Mouse (Mus musculus) right cerebral cortex, adult 2 months (tissue): ENCODE data around the gene Nox1.
"Not testable (repeated sequence)": the region's sequence is repeated elsewhere in the genome, so short reads cannot be mapped to it uniquely, and the experiment has no call there.

ENCODE experiments used
- DNase-seq, 2 experiments: peaks; one replicate each; pipeline ENCODE4 v3.0.0; 2021 to 2022; ENCODE audit warnings: low spot score in 2 of 2

Nox1 gene

GRCm38 (mm10) chrX:134221856-134222255, at the start of gene Nox1:
TSS of gene Nox1 (minus strand) at chrX:134221956.
- no peak for DNase-seq

GRCm38 (mm10) chrX:134262129-134262528, 40.4 kb upstream of the Nox1 start:
- no peak for DNase-seq

GRCm38 (mm10) chrX:134261191-134261590, 39.4 kb upstream of the Nox1 start:
- DNase-seq, result no peak

GRCm38 (mm10) chrX:134248202-134248601, 26.4 kb upstream of the Nox1 start:
- no peak for DNase-seq

DNA sequence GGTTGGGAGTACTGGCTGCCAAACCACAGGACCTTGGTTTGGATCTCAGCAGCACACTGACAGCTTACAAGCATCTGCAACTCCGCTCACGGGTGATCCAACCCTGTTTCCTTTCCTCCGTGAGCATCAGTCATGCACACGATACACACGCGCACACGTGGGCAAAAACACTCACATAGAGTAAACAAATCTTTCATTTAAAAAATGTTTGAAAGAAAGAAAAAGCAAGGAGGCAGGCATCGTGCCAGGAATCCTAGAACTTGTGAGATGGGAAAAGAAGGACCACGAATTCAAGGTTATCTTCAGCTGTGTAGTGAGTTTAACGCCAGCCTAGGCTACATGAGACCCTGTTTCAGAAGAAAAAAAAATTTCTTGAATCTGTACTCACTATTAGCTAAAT, 24.2 kb upstream of the Nox1 start:
- no peak for DNase-seq

DNA sequence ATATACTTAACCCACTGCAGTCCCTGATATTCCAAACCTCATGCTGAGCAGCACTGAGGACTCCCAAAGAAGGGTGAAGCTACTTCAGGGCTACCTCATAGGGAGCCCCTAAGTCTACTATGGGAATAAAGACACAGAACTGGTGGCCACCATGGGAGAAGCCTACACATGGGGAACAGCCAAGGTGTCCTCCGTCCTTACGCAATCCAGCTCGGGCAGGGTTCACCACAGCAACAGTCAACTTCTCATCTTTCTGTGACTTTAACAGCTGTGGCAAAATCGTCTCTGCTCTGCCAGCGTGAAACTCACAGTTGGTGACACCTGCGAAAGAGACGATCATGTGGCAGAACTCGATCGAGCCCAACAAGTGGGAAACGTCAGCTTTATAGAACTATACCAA, 16.5 kb upstream of the Nox1 start:
- no peak for DNase-seq

DNA sequence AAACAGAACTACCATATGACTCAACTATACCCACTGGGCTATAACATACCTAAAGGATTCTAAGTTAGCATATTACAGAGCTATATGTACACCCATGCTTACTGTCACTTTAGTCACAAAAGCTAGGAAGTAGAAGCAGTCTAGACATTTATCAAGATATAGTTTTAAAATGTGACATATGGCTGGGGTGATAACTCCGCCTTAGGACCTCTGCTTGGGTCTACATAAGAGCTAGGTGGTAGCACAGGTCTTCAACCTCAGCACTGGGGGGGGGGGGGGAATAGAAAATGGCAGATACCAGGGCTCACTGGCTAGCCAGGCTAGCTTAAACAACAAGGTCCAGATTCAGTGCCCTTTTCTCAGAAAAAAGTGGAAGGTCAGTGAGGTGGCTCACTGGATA, 11.3 kb upstream of the Nox1 start:
- DNase-seq, result no peak

DNA sequence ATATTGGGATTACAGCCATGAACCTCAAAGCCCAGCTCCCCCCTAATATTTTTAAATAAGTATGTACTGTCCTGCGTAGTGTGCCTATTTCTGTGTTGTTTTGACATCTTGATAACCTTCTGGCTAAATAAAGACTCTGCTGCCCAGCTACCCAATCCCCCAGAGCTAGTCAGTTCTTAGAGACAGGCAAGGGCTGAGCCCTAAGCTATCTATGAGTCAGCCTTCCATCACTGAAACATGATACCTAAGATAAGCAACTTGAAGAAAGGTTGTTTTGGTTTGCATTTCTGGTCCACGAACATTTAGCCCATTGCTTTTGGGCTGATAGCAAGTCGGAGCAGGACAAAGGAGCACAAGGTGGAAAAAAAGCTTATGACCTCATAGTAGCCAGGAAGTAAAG, 1.1 kb downstream of the Nox1 start:
- no peak for DNase-seq

DNA sequence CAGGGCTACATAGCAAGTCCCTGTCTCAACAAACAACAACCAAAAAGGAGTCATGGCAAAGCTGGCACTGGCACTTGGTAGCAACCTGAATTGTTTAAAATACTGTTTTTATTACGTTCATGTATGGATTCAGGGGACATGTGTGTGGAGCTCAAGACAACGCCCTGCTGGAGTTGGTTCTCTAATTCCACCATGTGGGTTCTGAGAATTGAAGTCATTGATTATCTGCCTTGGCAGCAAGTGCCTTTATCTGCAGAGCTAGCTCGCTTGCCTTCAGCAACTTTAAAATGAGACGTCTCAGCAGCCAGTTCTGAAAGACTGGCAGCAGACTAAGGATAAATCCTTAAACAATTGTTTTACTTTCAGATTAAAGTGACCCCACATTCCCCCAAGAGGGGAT, 3.6 kb downstream of the Nox1 start:
- DNase-seq, result no peak

DNA sequence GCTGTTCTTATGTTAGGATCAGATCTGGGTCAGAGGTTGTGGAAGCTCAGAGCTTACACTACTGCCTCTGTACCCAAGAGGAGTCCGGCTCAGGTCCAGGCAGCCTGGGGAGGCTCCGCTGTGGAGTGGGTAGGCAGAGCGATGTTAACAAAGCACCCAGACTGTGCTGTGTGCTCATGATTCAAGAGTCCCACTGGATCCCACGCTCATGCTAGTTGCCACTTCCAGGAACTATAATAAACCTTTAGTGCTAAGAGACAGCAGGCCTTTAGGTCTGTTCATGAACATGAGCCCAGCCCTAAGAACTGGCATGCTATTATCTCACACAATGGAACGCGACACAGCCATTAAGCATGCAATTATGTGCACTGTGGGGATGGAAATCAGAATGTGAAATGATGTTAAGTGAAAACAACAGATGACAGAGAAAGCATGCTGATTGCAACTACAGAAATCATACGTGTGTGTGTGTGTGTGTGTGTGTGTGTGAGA, 10.6 kb downstream of the Nox1 start:
- DNase-seq, result peak in 1 of 2 experiments; percentile 8

- DNase-seq, result no peak
Observed at GRCm38 (mm10) chrX:134208491-134208890, 13.3 kb downstream of the Nox1 start.

- not testable (repeated sequence) for DNase-seq
Observed at GRCm38 (mm10) chrX:134187201-134187600, 34.6 kb downstream of the Nox1 start, which contains the start of gene Arl13a. TSS of gene Arl13a (plus strand) at chrX:134187501.

DNA sequence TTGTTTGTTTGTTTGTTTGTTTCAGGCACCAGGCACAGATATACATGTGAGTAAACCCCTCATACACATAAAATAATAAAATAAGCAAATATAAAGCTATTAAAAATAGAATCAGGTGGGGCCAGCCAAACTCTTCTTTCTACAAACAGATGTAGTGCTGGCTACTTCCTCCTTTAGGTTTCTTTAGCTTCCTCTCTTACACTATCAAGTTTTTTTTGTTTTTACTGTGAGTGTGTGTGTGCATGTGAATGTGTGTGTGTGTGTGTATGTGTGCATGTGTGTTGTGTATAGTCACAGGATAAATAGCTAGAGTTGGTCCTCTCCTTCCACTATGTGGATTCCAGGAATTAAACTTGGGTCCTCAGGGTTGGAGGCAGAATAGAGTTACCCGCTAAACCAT, 47.1 kb downstream of the Nox1 start:
- DNase-seq, result no peak

DNA sequence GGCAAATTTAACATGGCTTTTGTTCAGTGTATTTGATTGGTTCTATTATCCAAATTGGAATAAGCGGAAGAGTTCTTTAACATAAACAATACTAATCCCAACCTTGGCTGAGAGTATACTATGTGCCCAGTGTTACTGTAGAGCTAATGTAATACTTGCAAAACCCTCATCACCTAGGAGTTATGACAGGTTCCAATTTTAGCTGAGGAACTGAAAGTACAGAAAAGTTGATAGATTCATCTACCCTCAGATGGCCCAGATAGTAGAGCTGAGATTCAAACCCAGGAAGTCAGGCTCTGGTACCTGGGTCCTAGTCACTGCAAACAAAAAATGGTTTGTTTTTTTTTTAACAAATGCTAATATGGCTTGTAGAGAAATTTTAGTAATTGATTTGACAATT, 51.2 kb downstream of the Nox1 start:
- no peak for DNase-seq

- no peak for DNase-seq
Observed at GRCm38 (mm10) chrX:134163484-134163883, 58.3 kb downstream of the Nox1 start.

DNA sequence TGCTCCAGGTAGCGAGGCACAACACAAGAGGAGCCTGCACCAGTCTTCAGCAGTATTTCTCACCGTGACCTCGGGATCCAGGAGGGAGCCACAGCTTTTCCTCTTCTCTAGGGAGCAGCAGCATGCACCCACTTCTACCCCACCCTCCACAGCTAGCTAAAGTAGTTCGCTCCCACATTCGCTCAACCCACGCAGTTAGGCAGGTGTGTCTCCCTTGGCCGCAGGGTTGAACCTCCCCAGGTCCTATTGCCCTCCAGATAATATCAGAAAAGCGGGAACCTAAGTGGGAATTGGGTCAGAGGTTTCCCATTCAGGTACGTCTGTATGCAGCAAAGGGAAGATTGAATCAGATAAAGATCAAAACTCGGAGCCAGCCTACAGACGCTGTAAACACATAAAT, 58.9 kb downstream of the Nox1 start:
- peak in 1 of 2 experiments; percentile 18 for DNase-seq

DNA sequence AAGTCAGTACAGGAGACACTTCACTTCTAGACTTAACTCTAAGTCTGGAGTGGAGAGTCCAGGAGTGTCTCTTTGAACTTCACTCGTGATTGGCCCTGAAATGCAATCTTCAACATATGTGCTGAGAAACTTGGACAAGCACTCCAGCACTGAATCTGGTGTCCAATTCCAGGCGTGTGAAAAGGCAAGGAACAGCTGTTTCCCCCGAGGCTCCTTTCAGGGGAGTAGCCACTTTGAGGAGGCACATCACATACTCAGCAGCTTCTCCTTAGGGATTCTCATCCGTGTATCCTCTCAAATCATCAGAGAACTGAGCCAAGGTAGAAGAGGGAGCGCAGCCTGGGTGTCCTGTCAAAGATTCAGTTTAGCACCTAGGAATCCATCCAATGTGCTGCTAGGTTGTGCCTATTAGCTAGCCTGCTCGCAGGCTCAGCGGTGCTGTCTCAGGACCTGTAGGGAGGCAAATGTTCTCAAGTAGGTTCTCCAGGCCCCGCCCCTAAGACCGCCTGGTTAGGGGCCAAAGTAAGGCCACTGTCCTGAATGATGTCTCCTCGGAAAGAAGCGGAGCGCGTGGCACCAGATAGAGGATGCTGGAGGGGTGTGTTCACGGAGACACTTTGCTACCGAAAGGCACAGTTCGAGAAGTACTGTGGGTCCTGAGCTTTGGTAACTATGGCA, 59.6 kb downstream of the Nox1 start, which contains the start of gene Xkrx:
Gene Xkrx, minus strand, starts transcription at position 34 of the 678 bp plus-strand sequence.
- DNase-seq, result no peak

DNA sequence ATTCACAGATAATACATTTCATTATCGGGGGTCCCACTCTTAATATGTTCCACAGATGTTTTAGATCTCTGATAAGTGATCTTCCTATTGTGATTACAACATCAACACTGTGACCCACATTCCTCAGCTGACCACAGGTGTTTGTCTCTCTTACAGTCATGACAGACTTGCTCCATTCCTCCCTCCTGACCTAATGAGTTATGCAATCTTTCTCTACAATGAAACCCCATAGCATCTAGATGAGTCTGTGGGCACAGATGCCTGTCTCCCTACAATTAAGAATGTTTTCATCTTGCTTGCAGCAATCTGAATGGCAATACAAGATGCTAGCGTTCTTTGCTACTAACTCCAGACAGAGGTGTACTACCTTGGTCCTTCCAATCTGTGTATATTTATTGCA, 61.3 kb downstream of the Nox1 start:
- DNase-seq, result no peak

DNA sequence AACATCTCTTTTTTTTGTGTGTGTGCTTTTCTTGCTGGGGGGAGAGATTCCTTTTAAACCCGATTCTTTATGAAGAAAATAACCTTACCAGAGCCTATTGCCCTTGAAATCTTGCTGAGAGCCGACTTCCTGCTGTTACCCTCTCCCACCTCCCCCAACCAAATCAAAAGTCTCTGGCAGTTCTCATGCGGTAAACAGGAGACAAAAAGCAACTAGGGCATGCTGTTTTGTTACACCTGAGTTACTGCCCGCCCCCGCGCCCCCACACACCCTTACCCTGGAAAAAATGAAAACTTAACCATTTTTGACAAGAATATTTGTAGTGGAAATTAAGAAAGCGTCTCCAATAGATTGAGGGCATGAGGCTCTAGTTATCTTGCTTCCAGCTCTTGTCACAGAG, 63.6 kb downstream of the Nox1 start:
- no peak for DNase-seq

- DNase-seq, result no peak
Observed at GRCm38 (mm10) chrX:134141986-134142385, 79.8 kb downstream of the Nox1 start.

GRCm38 (mm10) chrX:134141551-134141950, 80.2 kb downstream of the Nox1 start:
- no peak for DNase-seq

GRCm38 (mm10) chrX:134140024-134140423, 81.7 kb downstream of the Nox1 start:
- DNase-seq, result no peak

- DNase-seq, result no peak
Observed at GRCm38 (mm10) chrX:134133821-134134220, 87.9 kb downstream of the Nox1 start.

- DNase-seq, result peak in 1 of 2 experiments; percentile 14
Observed at GRCm38 (mm10) chrX:134132295-134132694, 89.5 kb downstream of the Nox1 start.
